Mouse (Mus musculus) embryonic facial prominence, embryonic 12.5 days (tissue): ENCODE results near the gene Mymx. TPM values are rescaled to one million over a fixed set of nuclear protein-coding genes. Genes with fewer than 3 reads are reported as not detected.

ENCODE experiments used
- ATAC-seq: fragments of 200-750 bp; cut with Nextera tagmentation; 2 replicates; pipeline ENCODE4 v1.8.0; 2017; ENCODE audit not compliant: insufficient number of reproducible peaks, insufficient read depth, low FRiP score, low TSS enrichment
- H3K27ac ChIP-seq: fragments of 300-500 bp; sonication (generic); 2 replicates; pipeline ENCODE4 v1.5.1; 2016; ENCODE audit warnings: mild to moderate bottlenecking
- H3K27me3 ChIP-seq: fragments of 300-500 bp; sonication (generic); 2 replicates; pipeline ENCODE4 v1.6.1; 2016; ENCODE audit warnings: mild to moderate bottlenecking, moderate library complexity
- H3K36me3 ChIP-seq: fragments of 300-500 bp; sonication (generic); 2 replicates; pipeline ENCODE4 v1.6.1; 2016; ENCODE audit warnings: mild to moderate bottlenecking
- H3K4me1 ChIP-seq: fragments of 300-500 bp; sonication (generic); 2 replicates; pipeline ENCODE4 v1.6.1; 2016
- H3K4me2 ChIP-seq: fragments of 300-500 bp; sonication (generic); replicated peaks from 2 replicates; pipeline ENCODE4 v1.6.1; 2016; ENCODE audit warnings: mild to moderate bottlenecking, moderate library complexity
- H3K4me3 ChIP-seq: fragments of 300-500 bp; sonication (generic); 2 replicates; pipeline ENCODE4 v1.5.1; 2016; ENCODE audit warnings: mild to moderate bottlenecking
- H3K9ac ChIP-seq: fragments of 300-500 bp; sonication (generic); 2 replicates; pipeline ENCODE4 v1.6.1; 2016; ENCODE audit warnings: mild to moderate bottlenecking, moderate library complexity
- H3K9me3 ChIP-seq: fragments of 300-500 bp; sonication (generic); 2 replicates; pipeline ENCODE4 v1.6.1; 2016; ENCODE audit warnings: mild to moderate bottlenecking, moderate library complexity
- WGBS: fragments of 180-500 bp; shearing (Covaris S2); methylation state at CpG from one replicate; pipeline ENCODE4 v1.1.7; 2016; 5-methylcytosine and 5-hydroxymethylcytosine counted together
- polyA plus RNA-seq: library from polyadenylated mRNA; unstranded; fragments of >200 nt; fragmentation: Nextera tagmentation; extraction: Ambion mirVana; gene quantifications from 2 replicates; pipeline ENCODE4 v1.2.1, GENCODE M21; 2016

Mymx gene
- polyA plus RNA-seq = 9.2 and 10.7 TPM in 2 replicates

GRCm38 (mm10) chr17:45601877-45602304 is at the start of gene Mymx:
TSS of gene Mymx (minus strand) at chr17:45602102.
- Histone ChIP-seq H3K36me3 (no peaks in the 10 kb centered on the region), H3K4me1 (peaks cover 31% of the 10 kb centered on the region), H3K27me3 (peaks cover 31% of the 10 kb centered on the region), H3K4me3 (no peak within 1 kb of the TSS), H3K9ac (no peak within 1 kb of the TSS), H3K27ac (no peak within 1 kb of the TSS), H3K9me3 (no peaks in the 10 kb centered on the region), H3K4me2 (no peak within 1 kb of the TSS)
- no peak for ATAC-seq
- WGBS = 30% methylated on average over 6 of the region's 6 CpGs

- no peak overlapping the region for H3K4me3 ChIP-seq
- no peak overlapping the region for H3K27ac ChIP-seq
- ATAC-seq = no peak
- 90% methylated on average over 4 of the region's 4 CpGs for WGBS
- H3K27me3 ChIP-seq = no peaks in the 10 kb centered on the region
- no peaks in the 10 kb centered on the region for H3K36me3 ChIP-seq
- no peak overlapping the region for H3K4me2 ChIP-seq
- no peaks in the 10 kb centered on the region for H3K9me3 ChIP-seq
- no peak overlapping the region for H3K9ac ChIP-seq
- H3K4me1 ChIP-seq = no peaks in the 10 kb centered on the region
Measured at GRCm38 (mm10) chr17:45644185-45644584, 42.3 kb upstream of the Mymx start.

- Histone ChIP-seq H3K9ac (no peak overlapping the region), H3K36me3 (no peaks in the 10 kb centered on the region), H3K27me3 (no peaks in the 10 kb centered on the region), H3K27ac (no peak overlapping the region), H3K4me3 (no peak overlapping the region), H3K9me3 (no peaks in the 10 kb centered on the region), H3K4me2 (no peak overlapping the region), H3K4me1 (no peaks in the 10 kb centered on the region)
- WGBS = 26% methylated on average over 12 of the region's 12 CpGs
- 0 out of 2 replicates have a peak, but pooled peaks have one; percentile 28 for ATAC-seq
Measured at GRCm38 (mm10) chr17:45642701-45643100, 40.8 kb upstream of the Mymx start.

- no peak overlapping the region for H3K9ac ChIP-seq
- no peak overlapping the region for H3K4me2 ChIP-seq
- H3K27ac ChIP-seq = no peak overlapping the region
- no peak for ATAC-seq
- H3K4me1 ChIP-seq = no peaks in the 10 kb centered on the region
- no peaks in the 10 kb centered on the region for H3K36me3 ChIP-seq
- H3K27me3 ChIP-seq = no peaks in the 10 kb centered on the region
- no peak overlapping the region for H3K4me3 ChIP-seq
- 93% methylated on average over 8 of the region's 8 CpGs for WGBS
- H3K9me3 ChIP-seq = no peaks in the 10 kb centered on the region
Measured at GRCm38 (mm10) chr17:45641981-45642380, 40.1 kb upstream of the Mymx start.

- H3K9ac ChIP-seq = no peak overlapping the region
- H3K27me3 ChIP-seq = no peaks in the 10 kb centered on the region
- 80% methylated on average over 16 of the region's 16 CpGs for WGBS
- H3K4me3 ChIP-seq = no peak overlapping the region
- ATAC-seq = no peak
- H3K4me2 ChIP-seq = no peak overlapping the region
- no peaks in the 10 kb centered on the region for H3K4me1 ChIP-seq
- H3K27ac ChIP-seq = no peak overlapping the region
- H3K9me3 ChIP-seq = no peaks in the 10 kb centered on the region
- no peaks in the 10 kb centered on the region for H3K36me3 ChIP-seq
Measured at GRCm38 (mm10) chr17:45638596-45639295, 36.8 kb upstream of the Mymx start.

- Histone ChIP-seq H3K36me3 (no peaks in the 10 kb centered on the region), H3K9me3 (no peaks in the 10 kb centered on the region), H3K4me3 (no peak overlapping the region), H3K27ac (no peak overlapping the region), H3K9ac (no peak overlapping the region), H3K27me3 (no peaks in the 10 kb centered on the region; the same call in 1 of the 2 replicates), H3K4me1 (peaks cover 5% of the 10 kb centered on the region; the same call in 1 of the 2 replicates), H3K4me2 (no peak overlapping the region)
- no peak for ATAC-seq
- WGBS = 83% methylated on average over 5 of the region's 5 CpGs
Measured at GRCm38 (mm10) chr17:45634033-45634432, 32.1 kb upstream of the Mymx start.

GRCm38 (mm10) chr17:45631940-45632339 is 30.0 kb upstream of the Mymx start:
- no peak overlapping the region for H3K27ac ChIP-seq
- ATAC-seq = no peak
- H3K9ac ChIP-seq = no peak overlapping the region
- no peaks in the 10 kb centered on the region for H3K9me3 ChIP-seq
- H3K4me3 ChIP-seq = no peak overlapping the region
- no peaks in the 10 kb centered on the region; the same call in 1 of the 2 replicates for H3K27me3 ChIP-seq
- WGBS = 73% methylated on average over 6 of the region's 6 CpGs
- peaks cover 5% of the 10 kb centered on the region; the same call in 1 of the 2 replicates for H3K4me1 ChIP-seq
- no peaks in the 10 kb centered on the region for H3K36me3 ChIP-seq
- no peak overlapping the region for H3K4me2 ChIP-seq

GRCm38 (mm10) chr17:45630992-45631391 is 29.1 kb upstream of the Mymx start:
- no peaks in the 10 kb centered on the region; the same call in 1 of the 2 replicates for H3K27me3 ChIP-seq
- 51% methylated on average over 3 of the region's 3 CpGs for WGBS
- H3K36me3 ChIP-seq = no peaks in the 10 kb centered on the region
- ATAC-seq = no peak
- H3K4me3 ChIP-seq = no peak overlapping the region
- H3K4me1 ChIP-seq = peaks cover 9% of the 10 kb centered on the region; the same call in 1 of the 2 replicates
- peak overlapping the region; percentile 78 for H3K4me2 ChIP-seq
- no peak overlapping the region for H3K9ac ChIP-seq
- H3K27ac ChIP-seq = no peak overlapping the region
- H3K9me3 ChIP-seq = no peaks in the 10 kb centered on the region

GRCm38 (mm10) chr17:45629861-45630694 is 28.2 kb upstream of the Mymx start:
- peak overlapping the region; percentile 42 for H3K4me3 ChIP-seq
- no peaks in the 10 kb centered on the region; the same call in 1 of the 2 replicates for H3K27me3 ChIP-seq
- H3K36me3 ChIP-seq = no peaks in the 10 kb centered on the region
- peak overlapping the region; percentile 51; the same call in 1 of the 2 replicates for H3K9ac ChIP-seq
- ATAC-seq = peak; percentile 59; the same call in 1 of the 2 replicates
- no peaks in the 10 kb centered on the region for H3K9me3 ChIP-seq
- H3K4me2 ChIP-seq = peak overlapping the region; percentile 78
- H3K4me1 ChIP-seq = peaks cover 9% of the 10 kb centered on the region; the same call in 1 of the 2 replicates
- H3K27ac ChIP-seq = peak overlapping the region; percentile 32; the same call in 1 of the 2 replicates
- WGBS = 1% methylated on average over 34 of the region's 34 CpGs

- peaks cover 9% of the 10 kb centered on the region; the same call in 1 of the 2 replicates for H3K4me1 ChIP-seq
- ATAC-seq = no peak
- H3K27ac ChIP-seq = 0 out of 2 replicates have a peak overlapping the region, but pooled peaks have one; percentile 32
- WGBS = 69% methylated on average over 13 of the region's 13 CpGs
- no peak overlapping the region for H3K9ac ChIP-seq
- H3K36me3 ChIP-seq = no peaks in the 10 kb centered on the region
- H3K4me3 ChIP-seq = peak overlapping the region; percentile 42; the same call in 1 of the 2 replicates
- H3K27me3 ChIP-seq = no peaks in the 10 kb centered on the region; the same call in 1 of the 2 replicates
- H3K4me2 ChIP-seq = peak overlapping the region; percentile 78
- H3K9me3 ChIP-seq = no peaks in the 10 kb centered on the region
Measured at GRCm38 (mm10) chr17:45628885-45629855, 27.3 kb upstream of the Mymx start.

GRCm38 (mm10) chr17:45628160-45628559 is 26.3 kb upstream of the Mymx start:
- WGBS = 22% methylated on average over 3 of the region's 3 CpGs
- ATAC-seq = no peak

More at GRCm38 (mm10) chr17:45628160-45628559, 26.3 kb upstream of the Mymx start:
- Histone ChIP-seq H3K4me2 (no peak overlapping the region), H3K36me3 (no peaks in the 10 kb centered on the region), H3K27me3 (no peaks in the 10 kb centered on the region; the same call in 1 of the 2 replicates), H3K9ac (no peak overlapping the region), H3K4me1 (peaks cover 9% of the 10 kb centered on the region; the same call in 1 of the 2 replicates), H3K4me3 (no peak overlapping the region), H3K9me3 (no peaks in the 10 kb centered on the region), H3K27ac (no peak overlapping the region)
